Mouse (Mus musculus) cerebellum, postnatal 10 days (tissue): ENCODE measurements at regions not wholly inside any gene's neighbourhood (a gene's known extent, or its start where the extent isn't known, plus 50 kb on each side); places are given as distances from the start of the nearest gene placed in this dataset.

Experiments
- DNase-seq, 2 experiments: peaks; one replicate each; pipeline ENCODE4 v3.0.0; 2021; ENCODE audit warnings: mixed read lengths in 2 of 2

DNA sequence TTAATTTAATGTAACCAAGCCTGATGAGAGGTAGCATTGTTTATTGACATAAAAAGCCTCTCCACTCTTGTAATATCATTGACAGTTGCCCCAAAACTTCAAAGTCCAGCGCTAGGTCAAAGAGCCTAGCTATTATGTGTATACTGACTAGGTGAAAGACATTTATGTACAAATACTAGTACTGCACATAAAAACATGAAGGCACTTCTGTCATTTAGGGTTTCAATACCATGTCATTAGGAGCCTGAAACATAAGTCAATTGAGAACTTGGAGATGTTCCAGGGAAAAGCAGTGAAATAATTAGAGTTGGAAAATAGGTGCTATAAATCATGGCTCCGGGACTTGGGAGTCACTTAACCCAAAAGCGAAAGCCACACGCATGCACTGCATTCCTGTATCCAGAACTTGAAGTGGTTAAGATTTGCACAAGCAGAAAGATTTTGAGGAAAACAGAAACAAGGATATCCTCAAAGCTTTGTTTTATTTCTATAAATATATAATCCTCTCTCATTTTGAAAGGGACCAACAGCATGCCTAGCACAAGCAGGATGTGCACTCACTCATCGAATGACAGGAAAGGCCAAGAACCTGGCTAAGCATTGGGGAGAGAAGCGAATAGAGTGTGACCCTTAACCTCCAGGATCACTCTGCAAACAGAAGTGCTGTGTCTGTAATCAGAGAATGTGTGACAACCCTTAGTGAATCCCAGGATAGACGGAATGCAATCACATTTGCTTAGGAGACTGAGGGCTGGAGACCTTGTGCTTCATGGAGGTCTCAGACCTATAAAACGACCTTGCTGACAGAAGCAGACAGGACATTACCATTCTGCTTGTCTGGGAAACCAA lies 176.3 kb upstream of the Crim1 start:
- DNase-seq = no peak

DNA sequence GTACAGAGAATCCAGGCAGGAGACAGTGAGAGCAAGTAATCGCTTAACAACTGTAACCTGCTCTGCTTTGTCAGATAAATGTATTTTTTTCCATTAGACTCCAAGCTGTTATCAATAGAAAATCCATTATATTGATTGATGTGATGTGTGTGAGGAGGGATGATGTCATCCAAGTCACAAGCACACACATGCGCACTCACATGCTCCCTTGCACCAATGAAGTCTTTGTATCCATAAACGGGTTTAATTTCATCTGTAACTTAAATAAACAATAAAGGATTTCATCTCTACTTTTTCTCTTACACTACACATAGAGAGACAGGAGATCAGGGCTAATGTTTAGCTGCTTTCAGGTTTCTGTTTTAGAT lies 175.7 kb upstream of the Crim1 start:
- no peak for DNase-seq

DNA sequence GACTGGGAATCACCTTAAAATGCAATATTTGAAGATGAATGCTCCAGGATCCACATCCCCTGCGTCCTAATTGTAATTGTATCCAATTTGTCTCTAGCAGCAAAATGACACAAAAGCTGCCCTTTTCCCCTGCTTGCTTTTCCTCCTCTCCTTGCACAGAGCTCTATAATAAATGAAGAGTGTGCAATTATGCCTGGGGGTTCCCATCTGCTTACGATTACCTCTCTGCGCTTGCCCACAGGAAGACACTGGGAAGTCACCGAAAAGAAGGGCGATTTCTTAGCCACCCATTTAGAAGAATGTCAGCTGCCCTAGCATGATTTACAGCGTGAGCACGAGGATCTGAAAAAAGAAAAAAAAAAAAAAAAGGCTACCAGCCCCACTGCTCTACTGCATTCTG lies 174.8 kb upstream of the Crim1 start:
- DNase-seq = peak in 1 of 2 experiments; percentile 9

DNA sequence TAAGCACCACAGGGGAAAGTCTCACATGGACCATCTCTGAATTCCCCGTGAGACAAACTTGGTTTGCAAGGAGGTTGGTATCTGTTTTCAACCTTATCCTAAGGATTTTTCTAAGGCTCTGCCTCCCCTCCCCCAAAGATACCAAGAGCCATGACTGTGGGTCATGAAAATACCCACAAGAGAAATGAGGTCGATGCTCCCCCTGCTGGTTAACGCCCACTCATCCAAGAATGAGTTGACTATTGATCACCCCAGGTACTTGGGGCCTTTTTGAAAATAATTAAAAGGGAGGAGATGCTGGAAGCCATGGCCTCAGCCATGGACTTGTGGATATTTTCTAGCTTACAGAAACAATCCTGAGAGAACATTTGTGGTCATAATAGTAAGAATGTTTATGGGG lies 164.4 kb upstream of the Crim1 start:
- DNase-seq = peak; percentile 12 to 30

DNA sequence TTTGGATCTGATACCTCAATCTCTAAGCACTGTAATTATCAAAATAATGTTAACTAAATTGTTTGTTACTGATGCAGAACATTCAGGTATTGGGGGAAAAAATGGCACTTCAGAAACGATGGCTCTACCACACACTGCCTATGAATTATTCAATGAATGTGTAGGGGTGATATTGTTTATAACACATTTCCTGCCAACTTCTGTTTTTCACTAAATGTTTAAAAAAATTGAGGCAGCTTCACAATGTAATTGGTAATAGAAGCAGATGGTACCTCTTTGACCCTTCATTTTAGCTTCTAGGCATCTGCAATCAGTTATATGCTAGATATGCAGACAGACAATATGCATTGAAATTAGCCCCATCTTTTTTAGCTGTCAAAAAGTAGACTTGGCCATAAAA lies 159.7 kb upstream of the Crim1 start:
- DNase-seq = no peak

DNA sequence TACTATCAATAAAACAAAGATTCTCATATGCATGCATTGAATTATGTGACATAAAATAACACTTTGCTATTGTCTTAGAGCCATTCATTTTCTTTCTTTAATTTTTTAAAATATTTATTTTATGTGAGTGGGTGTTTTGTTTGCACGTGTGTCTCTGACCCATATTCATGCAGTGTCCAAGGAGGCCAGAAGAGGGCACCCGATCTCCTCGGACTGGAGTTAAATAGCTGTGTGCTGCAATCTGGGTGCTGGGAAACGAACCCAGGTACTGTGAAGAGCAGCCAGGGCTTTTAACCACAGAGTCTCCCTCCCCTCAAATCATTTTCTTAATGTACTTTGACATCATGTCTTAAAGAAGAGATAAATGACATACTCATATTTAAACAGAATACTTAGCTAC lies 158.8 kb upstream of the Crim1 start:
- DNase-seq = peak in 1 of 2 experiments; percentile 4

DNA sequence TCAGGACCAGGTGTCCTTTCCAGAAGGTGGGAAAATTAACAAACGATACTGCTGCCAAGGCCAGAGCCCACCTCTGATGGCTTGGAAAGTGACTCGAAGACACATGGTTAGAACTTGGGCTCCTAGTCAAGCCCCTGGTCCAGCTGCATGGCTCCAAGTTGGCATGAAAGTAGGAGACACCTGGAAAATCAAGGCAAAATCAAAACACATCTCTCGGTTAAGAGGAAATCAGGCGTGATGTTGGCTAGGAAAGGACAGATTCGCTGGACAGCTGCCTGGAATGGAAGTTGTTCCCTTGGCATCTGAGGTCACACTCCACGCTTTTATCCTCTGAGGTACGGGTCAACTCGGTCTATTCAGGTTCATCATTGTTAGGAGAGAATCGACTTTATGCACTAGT lies 150.3 kb upstream of the Crim1 start:
- DNase-seq = peak; percentile 57 to 58

DNA sequence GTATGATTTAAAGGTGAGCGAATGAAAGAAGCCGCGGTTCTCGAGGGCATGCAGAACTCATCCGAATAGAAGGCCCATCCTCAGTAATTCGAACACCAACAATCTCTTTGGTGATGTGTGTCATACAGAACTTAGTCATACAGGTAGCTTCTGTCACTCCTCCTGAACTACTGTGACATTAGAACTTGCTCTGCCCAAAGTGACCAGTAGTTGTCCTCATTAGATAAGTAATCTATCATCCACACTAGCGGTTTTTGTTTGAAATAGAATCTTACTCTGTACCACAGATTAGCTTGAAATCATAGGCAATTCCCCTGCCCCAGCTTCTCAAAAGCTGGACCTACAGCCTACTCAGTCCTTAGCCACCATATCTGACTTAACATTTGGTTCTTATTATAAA lies 149.8 kb upstream of the Crim1 start:
- DNase-seq = peak; percentile 4 to 17

DNA sequence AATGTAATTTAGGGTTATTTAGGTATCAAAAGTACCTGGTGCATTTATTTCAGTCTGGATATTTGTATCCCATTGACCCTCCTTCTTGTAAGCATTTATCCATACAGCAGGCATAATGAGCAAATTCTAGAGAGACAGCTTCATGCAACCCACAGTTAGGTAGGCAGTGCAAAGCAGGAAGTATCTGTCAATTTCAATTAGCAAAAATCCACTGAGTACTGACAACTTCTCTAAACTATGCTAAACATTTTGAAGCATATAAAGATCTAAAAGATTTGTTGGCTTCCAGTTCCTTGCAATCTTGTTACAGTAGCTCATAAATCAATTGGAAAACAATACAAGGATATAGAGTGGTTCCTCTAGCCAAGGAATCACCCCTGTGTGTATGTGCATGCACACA lies 124.2 kb upstream of the Crim1 start:
- DNase-seq = no peak

DNA sequence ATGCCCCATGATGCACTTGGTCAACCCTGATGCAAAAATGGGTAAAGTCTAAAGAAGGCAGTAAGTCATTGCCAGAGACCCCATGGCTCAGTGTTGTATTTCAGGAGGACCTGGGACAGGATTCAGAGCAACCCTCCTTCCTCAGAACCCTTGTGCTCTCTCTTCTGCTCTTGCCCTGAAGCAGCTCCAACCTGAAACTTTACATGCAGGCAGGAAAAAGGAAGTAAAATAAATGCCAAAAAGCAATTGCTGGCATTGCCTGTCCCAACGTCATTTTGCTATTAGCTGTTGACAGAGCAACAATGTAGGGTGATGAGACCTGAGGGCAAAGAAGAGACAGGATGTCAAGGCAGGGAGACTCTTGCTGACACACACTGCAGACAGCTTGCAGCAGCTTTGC lies 121.7 kb upstream of the Crim1 start:
- DNase-seq = no peak

DNA sequence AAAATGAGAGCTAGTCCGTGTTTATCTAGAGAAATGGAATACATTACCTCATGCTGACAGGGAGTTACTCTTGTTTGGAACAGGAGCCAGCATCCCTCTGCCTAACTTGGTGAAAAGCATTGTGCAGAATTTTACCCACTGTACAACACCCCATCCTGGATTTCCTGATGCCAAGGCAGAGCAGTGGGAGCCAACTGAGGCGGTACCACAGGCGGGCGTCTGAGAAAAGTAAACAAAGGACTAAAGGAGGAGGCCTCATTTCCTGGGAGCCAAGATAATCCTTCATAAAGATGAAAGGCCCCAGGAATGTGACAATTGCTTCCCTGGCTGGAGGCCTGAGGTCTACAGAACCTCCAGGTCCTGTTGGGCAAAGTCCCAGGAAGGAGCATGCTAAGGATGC lies 115.6 kb upstream of the Crim1 start:
- peak in 1 of 2 experiments; percentile 3 for DNase-seq

DNA sequence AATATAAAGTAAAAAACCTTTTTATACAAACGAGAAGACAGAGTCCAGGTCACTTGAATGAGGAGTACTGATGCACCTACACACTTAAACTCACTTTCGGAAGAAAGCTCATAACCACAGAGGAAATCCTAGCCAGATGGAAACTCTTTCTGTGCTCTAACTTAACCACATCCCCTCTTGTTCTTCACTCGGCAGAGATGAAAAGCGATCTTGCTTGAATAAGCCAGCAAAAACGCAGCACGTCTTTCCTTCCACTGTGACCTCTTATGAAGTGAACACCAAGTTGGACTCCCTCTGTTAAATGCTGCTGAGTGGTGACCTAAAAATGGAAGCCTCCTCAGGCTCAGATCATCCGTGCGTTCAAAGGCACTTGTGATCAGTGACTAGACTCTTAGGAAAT lies 113.1 kb upstream of the Crim1 start:
- no peak for DNase-seq

DNA sequence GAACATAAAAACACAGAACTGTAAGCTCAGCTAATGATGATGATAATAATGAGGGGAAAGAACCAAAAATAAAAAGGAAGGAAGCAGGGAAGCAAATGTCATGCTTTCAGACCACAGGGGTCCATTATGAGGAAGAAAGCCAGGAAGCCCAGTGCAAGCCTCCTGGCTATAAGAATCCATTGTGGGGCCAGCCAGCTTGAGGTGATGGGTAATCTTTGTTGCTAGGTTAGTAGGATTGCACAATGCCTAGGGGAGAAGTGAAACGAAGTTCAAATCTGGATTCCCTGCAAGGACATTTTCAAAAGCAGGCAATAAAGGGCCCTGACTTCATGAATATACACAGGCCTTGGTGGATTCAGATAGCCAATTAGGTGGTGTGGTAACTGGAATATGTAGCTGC lies 102.3 kb upstream of the Crim1 start:
- no peak for DNase-seq

DNA sequence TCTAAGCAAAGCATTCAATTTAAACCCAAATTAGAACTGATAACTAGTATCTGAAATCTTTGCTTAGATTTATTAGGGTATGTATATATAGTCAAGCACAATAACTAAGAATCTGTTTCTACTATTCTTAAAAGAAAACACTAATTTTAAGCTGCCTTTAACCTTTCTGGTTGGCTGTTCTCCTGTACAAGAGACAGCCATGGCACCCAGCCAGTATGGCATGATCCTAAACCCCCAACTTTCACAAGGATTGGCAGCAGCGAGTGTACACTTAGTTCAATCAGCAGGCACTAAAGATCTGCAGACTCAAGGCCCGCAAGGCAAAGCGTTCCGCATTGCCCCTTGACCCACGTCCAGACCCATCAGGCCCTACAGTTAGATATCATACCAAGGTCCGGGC lies 91.3 kb upstream of the Crim1 start:
- DNase-seq = peak; percentile 45 to 53

DNA sequence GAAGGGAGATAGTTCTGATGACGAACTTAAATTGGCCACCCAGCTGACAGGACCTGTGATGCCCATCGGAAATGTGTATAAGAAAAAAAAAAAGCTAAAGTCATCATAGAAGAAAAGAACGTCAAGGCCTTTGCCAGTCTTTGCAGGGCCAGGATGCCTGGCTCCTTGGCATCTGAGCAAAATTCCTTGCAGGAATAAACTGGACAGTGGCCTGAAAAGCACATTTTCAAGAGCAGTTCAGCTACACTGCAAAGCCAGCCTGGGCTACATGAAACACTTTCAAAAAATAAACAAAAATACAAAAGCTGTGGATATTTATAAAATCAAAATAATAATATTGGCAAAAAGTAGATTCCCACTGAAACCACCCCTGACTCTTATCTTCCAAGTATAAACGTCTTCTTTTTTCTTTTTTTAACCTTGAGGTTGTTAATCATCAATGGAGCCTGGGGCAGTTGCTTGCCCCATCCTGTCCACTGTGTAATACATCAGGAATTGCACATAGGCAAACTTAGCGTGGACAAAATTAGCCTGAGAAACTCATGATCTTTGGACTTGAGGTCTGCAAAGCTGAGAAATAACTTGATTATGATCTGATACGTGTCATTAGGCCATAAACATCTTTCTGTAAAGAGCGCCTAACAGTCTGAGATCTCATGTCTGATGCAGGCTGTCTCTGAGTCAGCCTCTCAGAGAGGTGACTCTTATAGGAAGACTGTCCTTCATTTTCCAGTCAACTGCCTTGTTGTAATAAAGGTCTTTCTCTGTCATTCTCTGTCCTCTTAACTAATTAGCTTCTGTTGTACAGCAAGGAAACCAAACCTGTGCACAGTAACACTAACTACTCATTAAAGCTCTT lies 90.5 kb upstream of the Crim1 start:
- DNase-seq = no peak

DNA sequence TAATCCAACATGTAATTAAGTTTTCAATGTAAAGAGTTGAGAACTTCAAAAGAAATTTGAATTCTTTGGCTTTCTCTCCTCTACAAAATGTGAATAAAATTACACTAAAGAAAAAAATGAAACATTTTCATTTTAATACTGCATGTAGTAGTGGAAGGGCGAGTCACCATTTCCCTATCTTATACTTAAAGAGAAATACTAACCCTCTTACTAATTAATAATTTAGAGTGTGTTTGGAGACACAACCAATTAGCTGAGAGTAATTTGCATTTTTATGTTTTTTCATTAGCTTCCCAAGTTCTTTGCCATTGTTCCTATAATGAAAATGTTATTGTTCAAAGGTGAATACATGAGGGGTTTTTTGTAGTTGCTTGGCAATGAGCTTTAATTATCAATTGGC lies 67.9 kb upstream of the Crim1 start:
- DNase-seq = no peak

DNA sequence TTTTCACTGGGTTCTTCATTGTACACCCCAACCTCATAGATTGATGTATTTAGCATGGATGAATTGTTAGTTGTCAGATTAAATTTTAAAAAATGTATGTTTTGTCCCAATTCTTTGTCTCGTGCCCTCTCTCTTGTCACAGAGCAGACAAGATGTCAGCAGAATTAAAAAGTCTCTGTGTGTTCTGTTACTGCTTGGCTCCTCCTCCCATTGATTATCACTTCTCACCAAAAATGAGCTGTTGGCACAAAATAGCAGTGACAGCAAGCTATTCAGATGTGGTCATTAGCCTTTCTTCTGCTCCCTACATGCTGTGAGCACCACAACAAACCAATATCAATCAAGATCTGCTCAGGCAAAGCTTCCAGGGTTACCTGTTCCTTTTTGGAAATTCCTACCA lies 62.1 kb upstream of the Crim1 start:
- no peak for DNase-seq

DNA sequence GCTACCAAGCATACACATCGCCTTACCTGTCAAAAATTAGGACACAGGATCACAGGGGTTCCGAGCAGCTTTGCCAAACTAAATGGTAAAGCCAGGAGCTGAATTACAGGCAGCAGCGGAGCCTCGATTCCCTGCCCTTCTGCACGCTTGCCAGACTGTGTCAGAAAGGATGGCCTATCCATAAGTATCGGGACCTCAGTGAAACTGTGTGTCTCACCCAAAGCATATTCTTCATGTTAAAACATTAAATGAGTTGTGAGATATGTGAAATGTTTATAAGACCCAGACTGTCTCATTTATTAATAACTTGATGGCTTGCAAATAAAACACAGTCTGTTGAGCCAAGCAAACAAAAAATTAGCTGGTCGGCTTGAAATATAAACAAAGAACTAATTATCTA lies 59.4 kb upstream of the Crim1 start:
- DNase-seq = peak; percentile 24 to 41

DNA sequence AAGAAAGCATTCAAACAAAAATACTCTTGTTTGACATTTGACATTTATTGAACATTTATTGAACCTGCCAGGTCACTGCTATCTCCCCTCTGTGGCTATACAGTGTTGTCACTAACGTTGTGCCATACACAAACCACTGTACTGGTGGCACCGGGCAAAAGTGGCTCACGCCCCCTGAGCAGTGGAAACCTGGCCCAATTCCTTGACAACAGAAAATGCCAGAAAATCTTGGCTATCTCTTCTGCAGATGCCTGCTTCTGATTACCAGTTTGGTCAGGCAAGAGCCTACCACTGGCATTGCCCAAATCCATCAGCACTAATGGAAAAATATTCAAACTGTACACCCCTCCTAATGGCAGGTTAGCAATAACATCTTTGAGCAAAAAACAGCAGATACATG lies 58.9 kb upstream of the Crim1 start:
- peak; percentile 76 to 79 for DNase-seq

DNA sequence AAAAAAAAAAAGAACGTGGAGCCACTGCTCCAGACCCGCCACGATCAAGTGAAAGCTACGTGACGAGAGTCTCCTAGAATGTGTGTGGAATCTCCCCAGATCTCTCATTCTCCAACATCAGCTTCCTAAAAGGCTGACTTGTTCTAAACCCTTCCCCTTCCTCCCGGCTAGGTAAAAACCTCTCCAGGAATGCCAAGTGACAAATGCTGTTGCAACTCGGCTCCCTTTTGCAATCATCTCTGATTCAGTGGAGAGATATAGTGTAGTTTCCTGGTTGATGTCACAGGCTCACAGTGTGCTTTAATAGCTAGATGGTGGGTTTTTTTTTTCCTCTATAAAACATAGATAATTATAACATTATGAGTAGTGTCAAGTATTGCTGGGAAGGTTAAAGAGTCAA lies 57.6 kb upstream of the Crim1 start:
- no peak for DNase-seq

DNA sequence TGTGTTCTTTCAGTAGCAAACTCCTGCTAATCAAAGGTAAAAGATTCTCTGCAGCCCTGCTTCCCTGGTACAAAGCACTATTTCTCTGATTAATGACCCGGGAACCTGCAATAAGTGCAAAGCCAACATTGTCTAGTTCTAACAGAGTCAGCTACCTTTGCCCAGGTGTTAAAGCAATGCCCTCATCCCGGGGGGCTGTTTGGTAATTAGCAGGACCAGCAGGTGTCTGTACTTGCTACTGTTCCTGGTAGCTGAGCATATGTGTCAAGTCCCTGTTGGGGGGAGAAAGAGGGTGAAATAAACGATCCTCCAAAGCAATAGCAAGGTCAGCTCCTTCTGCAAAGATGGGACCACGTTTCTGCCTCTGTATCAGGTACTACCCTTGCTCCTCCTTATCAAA lies 54.7 kb upstream of the Crim1 start:
- DNase-seq = peak; percentile 26 to 51
